Comparison of ENCODE assay signal across 10 mouse cellular contexts in genomic region chr11:33180701-33181116, GRCm38 (mm10). TPM values are rescaled to one million over a fixed set of nuclear protein-coding genes. Genes with fewer than 3 reads are reported as not detected.
DNase-seq lines count a peak whose midpoint lies in the region; ATAC-seq lines count a peak whose summit lies in the region.
"Had no signal": no experiment of that assay in that cellular context is flagged by ENCODE, and none has a peak within 500 bp of the region (broad histone marks: within the 10 kb centered on the region; RNA-seq: fewer than 3 reads in every experiment).

No protein-coding gene starts in this region.

- no peaks in the 10 kb centered on the region for H3K36me3 ChIP-seq in heart, embryonic 10.5 days
- no peaks in the 10 kb centered on the region for H3K36me3 ChIP-seq in forebrain, embryonic 16.5 days (ENCODE audit: control insufficient read depth, insufficient read depth)
- H3K36me3 ChIP-seq in midbrain, embryonic 10.5 days, result no peaks in the 10 kb centered on the region

- intact Hi-C loops in heart, postnatal 36 days (cut with DNase I), result no loop called here

- no peak overlapping the region for H3K27ac ChIP-seq in heart, embryonic 10.5 days
- no peak overlapping the region for H3K27ac ChIP-seq in forebrain, embryonic 16.5 days (ENCODE audit: low read length)
- peak overlapping the region; percentile 47; the same call in 1 of the 2 replicates for H3K27ac ChIP-seq in midbrain, embryonic 10.5 days (replicated peaks)

- peak overlapping the region; percentile 25 for H3K4me2 ChIP-seq in forebrain, embryonic 16.5 days (ENCODE audit: low read length)

- H3K9ac ChIP-seq in forebrain, embryonic 16.5 days (replicated peaks; ENCODE audit: low read depth, low read length), result no peak overlapping the region

- peaks cover 57% of the 10 kb centered on the region for H3K27me3 ChIP-seq in heart, embryonic 10.5 days (ENCODE audit: insufficient read depth, poor library complexity, severe bottlenecking)
- 0 out of 2 replicates have a peak, but pooled peaks cover 5% of the 10 kb centered on the region for H3K27me3 ChIP-seq in forebrain, embryonic 16.5 days (replicated peaks; ENCODE audit: control insufficient read depth, insufficient read depth, low read length)
- H3K27me3 ChIP-seq in midbrain, embryonic 10.5 days (ENCODE audit: low read depth, poor library complexity, severe bottlenecking), result peaks cover 51% of the 10 kb centered on the region

- peak overlapping the region; percentile 53 for H3K4me3 ChIP-seq in heart, embryonic 10.5 days
- no peak overlapping the region for H3K4me3 ChIP-seq in forebrain, embryonic 16.5 days (replicated peaks; ENCODE audit: low read length)
- H3K4me3 ChIP-seq in midbrain, embryonic 10.5 days, result peak overlapping the region; percentile 47

- ATAC-seq in forebrain, embryonic 16.5 days, result no peak; the same call in 1 of the 2 replicates

- 1% methylated on average over 18 of the region's 18 CpGs for WGBS in heart, embryonic 10.5 days
- 4% methylated on average over 18 of the region's 18 CpGs for WGBS in forebrain, embryonic 16.5 days
- under 1% methylated on average over 18 of the region's 18 CpGs for WGBS in midbrain, embryonic 10.5 days

- peaks cover 11% of the 10 kb centered on the region for H3K4me1 ChIP-seq in heart, embryonic 10.5 days
- peaks cover 8% of the 10 kb centered on the region for H3K4me1 ChIP-seq in forebrain, embryonic 16.5 days (replicated peaks; ENCODE audit: control insufficient read depth, insufficient read depth, low read length)
- peaks cover 22% of the 10 kb centered on the region for H3K4me1 ChIP-seq in midbrain, embryonic 10.5 days

- no peak for DNase-seq in heart, embryonic 10.5 days (ENCODE audit: low spot score)
- DNase-seq in heart, postnatal 36 days, result no peak
- peak; percentile 62 for DNase-seq in ES-CJ7 (ENCODE audit: low read depth, low spot score)
- DNase-seq in midbrain, embryonic 10.5 days (ENCODE audit: low spot score), result peak; percentile 63
- no peak for DNase-seq in adrenal gland, postnatal 14 days
- DNase-seq in thymus, postnatal 0 days (ENCODE audit: low spot score), result no peak
- DNase-seq in c-Kit-positive CD71-positive TER-119-positive erythroid progenitor cells, embryonic 14.5 days (ENCODE audit: low spot score), result no peak
- DNase-seq: adrenal gland, adult 8-10 months had no signal

- no peaks in the 10 kb centered on the region for H3K9me3 ChIP-seq in heart, embryonic 10.5 days
- no peaks in the 10 kb centered on the region for H3K9me3 ChIP-seq in forebrain, embryonic 16.5 days (ENCODE audit: control insufficient read depth, low read length)
- no peaks in the 10 kb centered on the region for H3K9me3 ChIP-seq in midbrain, embryonic 10.5 days (replicated peaks)

RNA-seq across cellular contexts. Expression of gene Npm1, which starts 17.7 kb away (rescaled TPM):
- 705 and 1,033 TPM in 2 replicates for polyA plus RNA-seq in heart, embryonic 10.5 days (2016; fragmentation: Nextera tagmentation; extraction: Ambion mirVana)
- total RNA-seq in heart, postnatal 36 days (2021), result 100 to 1,000 TPM; 132 to 163 TPM
- polyA plus RNA-seq in forebrain, embryonic 16.5 days (2015; fragmentation: Nextera tagmentation; extraction: Ambion mirVana), result 479 and 511 TPM in 2 replicates
- polyA plus RNA-seq in midbrain, embryonic 10.5 days (2016; fragmentation: Nextera tagmentation; extraction: Ambion mirVana), result 1,028 and 1,324 TPM in 2 replicates
- total RNA-seq in adrenal gland, postnatal 14 days (2021), result 351 and 422 TPM in 2 replicates
- polyA plus RNA-seq in thymus, postnatal 0 days (2015; fragmentation: Nextera tagmentation; extraction: Ambion mirVana), result 905 and 1,035 TPM in 2 replicates

RNA-seq across cellular contexts. Expression of gene Tlx3, which starts 22.7 kb away (rescaled TPM):
- 0.28 TPM in 1 of 2 replicates, not detected in the other for polyA plus RNA-seq in heart, embryonic 10.5 days (2016; fragmentation: Nextera tagmentation; extraction: Ambion mirVana)
- not detected for total RNA-seq in heart, postnatal 36 days (2021)
- polyA plus RNA-seq in forebrain, embryonic 16.5 days (2015; fragmentation: Nextera tagmentation; extraction: Ambion mirVana), result not detected in 2 replicates
- polyA plus RNA-seq in midbrain, embryonic 10.5 days (2016; fragmentation: Nextera tagmentation; extraction: Ambion mirVana), result 2.0 and 3.3 TPM in 2 replicates
- 0.23 TPM in 1 of 2 replicates, not detected in the other for total RNA-seq in adrenal gland, postnatal 14 days (2021)
- not detected in 2 replicates for polyA plus RNA-seq in thymus, postnatal 0 days (2015; fragmentation: Nextera tagmentation; extraction: Ambion mirVana)
- total RNA-seq: layer of hippocampus, postnatal 10 days had no signal

RNA-seq across cellular contexts. Expression of gene Fgf18, which starts 33.5 kb away (rescaled TPM):
- 1.1 and 2.6 TPM in 2 replicates for polyA plus RNA-seq in heart, embryonic 10.5 days (2016; fragmentation: Nextera tagmentation; extraction: Ambion mirVana)
- total RNA-seq in heart, postnatal 36 days (2021), result 1 to 10 TPM; 2.8 to 3.1 TPM
- 3.8 and 4.3 TPM in 2 replicates for polyA plus RNA-seq in forebrain, embryonic 16.5 days (2015; fragmentation: Nextera tagmentation; extraction: Ambion mirVana)
- 6.5 and 8.8 TPM in 2 replicates for polyA plus RNA-seq in midbrain, embryonic 10.5 days (2016; fragmentation: Nextera tagmentation; extraction: Ambion mirVana)
- total RNA-seq in adrenal gland, postnatal 14 days (2021), result 2.1 TPM in 2 replicates
- 0.29 and 0.64 TPM in 2 replicates for polyA plus RNA-seq in thymus, postnatal 0 days (2015; fragmentation: Nextera tagmentation; extraction: Ambion mirVana)

Comparison
In these comparisons a context has a peak if more than half of its experiments do, and no peak if none do; other contexts are left out.
1. DNase-seq: peak in ES-CJ7 (single experiment) and midbrain, embryonic 10.5 days (single experiment); none in heart, embryonic 10.5 days (single experiment), heart, postnatal 36 days (0 of 2), adrenal gland, postnatal 14 days (single experiment), thymus, postnatal 0 days (single experiment) and c-Kit-positive CD71-positive TER-119-positive erythroid progenitor cells, embryonic 14.5 days (single experiment).